Mouse (Mus musculus): Measurements from ENCODE around the gene Fnip1. TPM values are rescaled to one million over a fixed set of nuclear protein-coding genes. Genes with fewer than 3 reads are reported as not detected.

Gene Fnip1
- polyA plus RNA-seq, 1 experiment from 2014 or later = 6.0 TPM

GRCm38 (mm10) chr11:54406930-54407546 is 31.0 kb upstream of the Fnip1 start:
- 84% methylated on average over 4 of the region's 4 CpGs for WGBS
- Histone ChIP-seq H3K27me3 (replicated peaks; ENCODE audit: control insufficient read depth, insufficient read depth, low read length) (no peaks in the 10 kb centered on the region), H3K4me3 (ENCODE audit: low read depth, low read length) (no peak overlapping the region), H3K9ac (ENCODE audit: low read depth, low read length) (no peak overlapping the region), H3K4me2 (replicated peaks; ENCODE audit: low read depth) (no peak overlapping the region), H3K27ac (ENCODE audit: low read depth, low read length) (no peak overlapping the region), H3K9me3 (ENCODE audit: control insufficient read depth) (no peaks in the 10 kb centered on the region), H3K36me3 (ENCODE audit: control insufficient read depth, insufficient read depth) (no peaks in the 10 kb centered on the region), H3K4me1 (replicated peaks; ENCODE audit: control insufficient read depth, insufficient read depth, low read length) (no peaks in the 10 kb centered on the region)
- no peak for ATAC-seq
- TF ChIP-seq CTCF (IDR thresholded peaks at IDR 0.05; ENCODE audit: low read depth) = no peak

GRCm38 (mm10) chr11:54410612-54411011 is 27.4 kb upstream of the Fnip1 start:
- no peaks in the 10 kb centered on the region for H3K4me1 ChIP-seq (replicated peaks; ENCODE audit: control insufficient read depth, insufficient read depth, low read length)
- peak; percentile 35; the same call in 1 of the 2 replicates for TF ChIP-seq CTCF (IDR thresholded peaks at IDR 0.05; ENCODE audit: low read depth)
- no peak overlapping the region for H3K4me3 ChIP-seq (ENCODE audit: low read depth, low read length)
- H3K9me3 ChIP-seq (ENCODE audit: control insufficient read depth) = no peaks in the 10 kb centered on the region
- H3K36me3 ChIP-seq (ENCODE audit: control insufficient read depth, insufficient read depth) = no peaks in the 10 kb centered on the region
- no peak overlapping the region for H3K4me2 ChIP-seq (replicated peaks; ENCODE audit: low read depth)
- H3K27ac ChIP-seq (ENCODE audit: low read depth, low read length) = no peak overlapping the region
- 0 out of 2 replicates have a peak, but pooled peaks cover 9% of the 10 kb centered on the region for H3K27me3 ChIP-seq (replicated peaks; ENCODE audit: control insufficient read depth, insufficient read depth, low read length)
- H3K9ac ChIP-seq (ENCODE audit: low read depth, low read length) = no peak overlapping the region
- ATAC-seq = no peak

- H3K36me3 ChIP-seq (ENCODE audit: control insufficient read depth, insufficient read depth) = no peaks in the 10 kb centered on the region
- ATAC-seq = no peak
- no peaks in the 10 kb centered on the region for H3K4me1 ChIP-seq (replicated peaks; ENCODE audit: control insufficient read depth, insufficient read depth, low read length)
- TF ChIP-seq CTCF (IDR thresholded peaks at IDR 0.05; ENCODE audit: low read depth) = no peak
- 8% methylated on average over 6 of the region's 6 CpGs for WGBS
- no peak overlapping the region for H3K4me3 ChIP-seq (ENCODE audit: low read depth, low read length)
- H3K27me3 ChIP-seq (replicated peaks; ENCODE audit: control insufficient read depth, insufficient read depth, low read length) = 0 out of 2 replicates have a peak, but pooled peaks cover 9% of the 10 kb centered on the region
- H3K27ac ChIP-seq (ENCODE audit: low read depth, low read length) = no peak overlapping the region
- no peak overlapping the region for H3K4me2 ChIP-seq (replicated peaks; ENCODE audit: low read depth)
- H3K9me3 ChIP-seq (ENCODE audit: control insufficient read depth) = no peaks in the 10 kb centered on the region
- no peak overlapping the region for H3K9ac ChIP-seq (ENCODE audit: low read depth, low read length)
Observed at GRCm38 (mm10) chr11:54413017-54413416, 25.0 kb upstream of the Fnip1 start.

- no peak for TF ChIP-seq CTCF (IDR thresholded peaks at IDR 0.05; ENCODE audit: low read depth)
- no peak for ATAC-seq
- Histone ChIP-seq H3K9me3 (ENCODE audit: control insufficient read depth) (no peaks in the 10 kb centered on the region), H3K36me3 (ENCODE audit: control insufficient read depth, insufficient read depth) (no peaks in the 10 kb centered on the region), H3K4me3 (ENCODE audit: low read depth, low read length) (no peak overlapping the region), H3K4me2 (replicated peaks; ENCODE audit: low read depth) (no peak overlapping the region), H3K27ac (ENCODE audit: low read depth, low read length) (no peak overlapping the region), H3K9ac (ENCODE audit: low read depth, low read length) (no peak overlapping the region), H3K27me3 (replicated peaks; ENCODE audit: control insufficient read depth, insufficient read depth, low read length) (no peaks in the 10 kb centered on the region), H3K4me1 (replicated peaks; ENCODE audit: control insufficient read depth, insufficient read depth, low read length) (no peaks in the 10 kb centered on the region)
- 72% methylated on average over 4 of the region's 4 CpGs for WGBS
Observed at GRCm38 (mm10) chr11:54423007-54423406, 15.0 kb upstream of the Fnip1 start.

GRCm38 (mm10) chr11:54426267-54426666 is 11.7 kb upstream of the Fnip1 start:
- 67% methylated on average over 5 of the region's 5 CpGs for WGBS
- Histone ChIP-seq H3K9me3 (ENCODE audit: control insufficient read depth) (no peaks in the 10 kb centered on the region), H3K4me1 (replicated peaks; ENCODE audit: control insufficient read depth, insufficient read depth, low read length) (no peaks in the 10 kb centered on the region), H3K27ac (ENCODE audit: low read depth, low read length) (no peak overlapping the region), H3K4me3 (ENCODE audit: low read depth, low read length) (no peak overlapping the region), H3K36me3 (ENCODE audit: control insufficient read depth, insufficient read depth) (no peaks in the 10 kb centered on the region), H3K9ac (ENCODE audit: low read depth, low read length) (no peak overlapping the region), H3K27me3 (replicated peaks; ENCODE audit: control insufficient read depth, insufficient read depth, low read length) (no peaks in the 10 kb centered on the region), H3K4me2 (replicated peaks; ENCODE audit: low read depth) (no peak overlapping the region)
- ATAC-seq = no peak
- TF ChIP-seq CTCF (IDR thresholded peaks at IDR 0.05; ENCODE audit: low read depth) = no peak

GRCm38 (mm10) chr11:54427138-54427537 is 10.9 kb upstream of the Fnip1 start:
- Histone ChIP-seq H3K36me3 (ENCODE audit: control insufficient read depth, insufficient read depth) (no peaks in the 10 kb centered on the region), H3K9ac (ENCODE audit: low read depth, low read length) (no peak overlapping the region), H3K27me3 (replicated peaks; ENCODE audit: control insufficient read depth, insufficient read depth, low read length) (no peaks in the 10 kb centered on the region), H3K4me2 (replicated peaks; ENCODE audit: low read depth) (no peak overlapping the region), H3K4me3 (ENCODE audit: low read depth, low read length) (no peak overlapping the region), H3K27ac (ENCODE audit: low read depth, low read length) (no peak overlapping the region), H3K9me3 (ENCODE audit: control insufficient read depth) (no peaks in the 10 kb centered on the region), H3K4me1 (replicated peaks; ENCODE audit: control insufficient read depth, insufficient read depth, low read length) (no peaks in the 10 kb centered on the region)
- ATAC-seq = no peak
- no peak for TF ChIP-seq CTCF (IDR thresholded peaks at IDR 0.05; ENCODE audit: low read depth)
- WGBS = 62% methylated on average over 2 of the region's 2 CpGs
